Mouse (Mus musculus) MEL (cell line): Measurements from ENCODE around the gene Uba52. TPM values are rescaled to one million over a fixed set of nuclear protein-coding genes. Genes with fewer than 3 reads are reported as not detected.

Experiments
- DNase-seq: peaks from one replicate; pipeline ENCODE4 v3.0.0; 2011; ENCODE audit warnings: low read depth, low spot score
- H3K27ac ChIP-seq: 2 replicates; pipeline ENCODE4 v1.5.1; 2012; ENCODE audit warnings: low read depth, mild to moderate bottlenecking, control low read depth, low read length, moderate library complexity; ENCODE audit not compliant: control insufficient read depth
- H3K27me3 ChIP-seq, 2 experiments: fragments of 150-350 bp in 1 of 2; sonication (generic) in 1 of 2; 2 replicates each; pipeline ENCODE4 v1.6.1; 2012; ENCODE audit warnings: low read length in 2 of 2, mild to moderate bottlenecking in 2 of 2, improper control_type of control experiment in 1 of 2, moderate library complexity in 1 of 2; ENCODE audit not compliant: insufficient read depth in 2 of 2, control insufficient read depth in 1 of 2
- H3K36me3 ChIP-seq, 2 experiments: 2 replicates each; pipeline ENCODE4 v1.6.1; 2012 to 2014; ENCODE audit warnings: low read length in 2 of 2, improper control_type of control experiment in 1 of 2, inconsistent platforms in 1 of 2, mild to moderate bottlenecking in 1 of 2; ENCODE audit not compliant: insufficient read depth in 2 of 2, control insufficient read depth in 1 of 2
- H3K4me1 ChIP-seq, 2 experiments: fragments of 150-350 bp in 1 of 2; sonication (generic) in 1 of 2; 2 replicates each; pipeline ENCODE4 v1.6.1; 2012; ENCODE audit warnings: low read length in 2 of 2, improper control_type of control experiment in 1 of 2, mild to moderate bottlenecking in 1 of 2; ENCODE audit not compliant: insufficient read depth in 2 of 2, control insufficient read depth in 1 of 2
- H3K4me3 ChIP-seq, 2 experiments: fragments of 150-350 bp in 1 of 2; sonication (generic) in 1 of 2; 2 replicates each; pipeline ENCODE4 v1.5.1; 2012; ENCODE audit warnings: low read depth in 2 of 2, low read length in 2 of 2, mild to moderate bottlenecking in 2 of 2, moderate library complexity in 2 of 2, control low read depth in 1 of 2, improper control_type of control experiment in 1 of 2; ENCODE audit not compliant: control insufficient read depth in 1 of 2, insufficient read depth in 1 of 2
- H3K79me2 ChIP-seq: 2 replicates; pipeline ENCODE4 v1.6.1; 2012; ENCODE audit warnings: mild to moderate bottlenecking, low read length, moderate library complexity; ENCODE audit not compliant: control insufficient read depth, poor library complexity, insufficient read depth
- H3K9ac ChIP-seq: 2 replicates; pipeline ENCODE4 v1.6.1; 2012; ENCODE audit warnings: low read depth, mild to moderate bottlenecking, control low read depth, low read length, moderate library complexity; ENCODE audit not compliant: control insufficient read depth, poor library complexity, severe bottlenecking
- H3K9me3 ChIP-seq: fragments of 150-350 bp; sonication (generic); replicated peaks from 2 replicates; pipeline ENCODE4 v1.6.1; 2012; ENCODE audit warnings: mild to moderate bottlenecking, low read length, improper control_type of control experiment, moderate library complexity; ENCODE audit not compliant: insufficient read depth
- CHD1 ChIP-seq: IDR thresholded peaks from 2 replicates; pipeline ENCODE4 v1.6.1; 2012; ENCODE audit warnings: low read depth, mild to moderate bottlenecking, inconsistent platforms, low read length, improper control_type of control experiment
- CHD2 ChIP-seq: IDR thresholded peaks from 2 replicates; pipeline ENCODE4 v1.6.1; 2011; ENCODE audit warnings: low read length, improper control_type of control experiment
- E2F4 ChIP-seq: IDR thresholded peaks from 2 replicates; pipeline ENCODE4 v1.6.1; 2011; ENCODE audit warnings: low read depth, low read length, improper control_type of control experiment, borderline replicate concordance
- ELF1 ChIP-seq: IDR thresholded peaks from 2 replicates; pipeline ENCODE4 v1.6.1; 2014; ENCODE audit warnings: low read depth, mild to moderate bottlenecking, inconsistent platforms, low read length, improper control_type of control experiment, moderate library complexity
- EP300 ChIP-seq, 2 experiments: IDR thresholded peaks; 2 replicates each; pipeline ENCODE4 v1.6.1; 2011; ENCODE audit warnings: improper control_type of control experiment in 2 of 2, low read length in 2 of 2, low read depth in 1 of 2, mild to moderate bottlenecking in 1 of 2
- GABPA ChIP-seq: IDR thresholded peaks from 2 replicates; pipeline ENCODE4 v1.6.1; 2012; ENCODE audit warnings: low read depth, mild to moderate bottlenecking, inconsistent platforms, low read length, improper control_type of control experiment, moderate library complexity
- GATA1 ChIP-seq: IDR thresholded peaks from 2 replicates; pipeline ENCODE4 v1.6.1; 2011; ENCODE audit warnings: low read depth, low read length, improper control_type of control experiment
- HCFC1 ChIP-seq: IDR thresholded peaks from 2 replicates; pipeline ENCODE4 v1.6.1; 2012; ENCODE audit warnings: low read depth, mild to moderate bottlenecking, inconsistent platforms, low read length, improper control_type of control experiment, moderate library complexity
- MAZ ChIP-seq: IDR thresholded peaks from 2 replicates; pipeline ENCODE4 v1.6.1; 2012; ENCODE audit warnings: low read depth, mild to moderate bottlenecking, inconsistent platforms, low read length, improper control_type of control experiment
- MYB ChIP-seq: IDR thresholded peaks from 2 replicates; pipeline ENCODE4 v1.6.1; 2011; ENCODE audit warnings: mild to moderate bottlenecking, low read depth, low read length, improper control_type of control experiment
- NELFE ChIP-seq: IDR thresholded peaks from 2 replicates; pipeline ENCODE4 v1.6.1; 2011; ENCODE audit warnings: low read depth, low read length, improper control_type of control experiment
- NRF1 ChIP-seq: IDR thresholded peaks from 2 replicates; pipeline ENCODE4 v1.6.1; 2014; ENCODE audit warnings: low read depth, mild to moderate bottlenecking, inconsistent platforms, low read length, improper control_type of control experiment, moderate library complexity; ENCODE audit not compliant: poor library complexity, insufficient read depth, severe bottlenecking
- POLR2A ChIP-seq, 2 experiments: IDR thresholded peaks; 2 replicates each; pipeline ENCODE4 v1.6.1; 2011 to 2012; ENCODE audit warnings: low read length in 2 of 2, mild to moderate bottlenecking in 2 of 2, control low read depth in 1 of 2, improper control_type of control experiment in 1 of 2, low read depth in 1 of 2, moderate library complexity in 1 of 2; ENCODE audit not compliant: control insufficient read depth in 1 of 2, insufficient read depth in 1 of 2, poor library complexity in 1 of 2
- POLR2AphosphoS5 ChIP-seq: IDR thresholded peaks from 2 replicates; pipeline ENCODE4 v1.6.1; 2012; ENCODE audit warnings: low read depth, borderline replicate concordance, mild to moderate bottlenecking, inconsistent platforms, low read length, moderate library complexity, mixed read lengths
- SIN3A ChIP-seq: IDR thresholded peaks from 2 replicates; pipeline ENCODE4 v1.6.1; 2012; ENCODE audit warnings: low read length, improper control_type of control experiment, inconsistent platforms
- SMC3 ChIP-seq: IDR thresholded peaks from 2 replicates; pipeline ENCODE4 v1.6.1; 2011; ENCODE audit warnings: low read depth, low read length, improper control_type of control experiment
- TBP ChIP-seq: IDR thresholded peaks from 2 replicates; pipeline ENCODE4 v1.8.0; 2011; ENCODE audit warnings: low read depth, low read length, improper control_type of control experiment
- USF1 ChIP-seq: IDR thresholded peaks from 2 replicates; pipeline ENCODE4 v1.6.1; 2014; ENCODE audit warnings: low read depth, mild to moderate bottlenecking, inconsistent platforms, low read length, improper control_type of control experiment, moderate library complexity
- ZNF384 ChIP-seq: IDR thresholded peaks from 2 replicates; pipeline ENCODE4 v1.6.1; 2012; ENCODE audit warnings: low read depth, mild to moderate bottlenecking, inconsistent platforms, low read length, improper control_type of control experiment
- polyA plus RNA-seq, 2 experiments: library from polyadenylated mRNA; stranded (reverse) in 1 of 2; unstranded in 1 of 2; fragments of >175 nt in 1 of 2; fragments of >200 nt in 1 of 2; gene quantifications; 2 replicates each; pipeline versions ENCODE4 v1.2.1 to v1.2.4; 2012; ENCODE audit warnings: low replicate concordance in 2 of 2, low read depth in 1 of 2; ENCODE audit not compliant: insufficient read length in 2 of 2, insufficient read depth in 1 of 2, missing spikeins in 1 of 2
- total RNA-seq: library from RNA; depleted of rRNA; stranded (reverse); fragments of 300-350 nt; gene quantifications from 2 replicates; pipeline ENCODE4 v1.2.3, GENCODE M21; 2012

Uba52 gene
- total and polyA plus RNA-seq, 3 experiments, result 2,814 to 3,633 TPM; not detected in 1

GRCm38 (mm10) chr8:70540507-70541071, 30.0 kb upstream of the Uba52 start:
- Histone ChIP-seq H3K9ac (peak overlapping the region; percentile 82), H3K9me3 (no peaks in the 10 kb centered on the region), H3K79me2 (peaks cover 54% of the 10 kb centered on the region), H3K4me3 (peak overlapping the region; percentile 81 to 88), H3K27me3 (no peaks in the 10 kb centered on the region), H3K27ac (no peak overlapping the region), H3K36me3 (no peaks in the 10 kb centered on the region; a peak in 1 of 4 replicates), H3K4me1 (peaks cover 0 to 12% of the 10 kb centered on the region in 2 experiments; a peak in 1 of 4 replicates)
- peak; percentile 25 for DNase-seq
- TF ChIP-seq NRF1 (no peak), USF1 (no peak), GATA1 (no peak), E2F4 (no peak), POLR2AphosphoS5 (no peak), SMC3 (no peak), EP300 (IDR thresholded peaks at IDR 0.05; ENCODE audit: low read depth in 1 of 2, low read length in 2 of 2) (no peak), GABPA (no peak), POLR2A (IDR thresholded peaks at IDR 0.05; ENCODE audit: control insufficient read depth in 1 of 2, insufficient read depth in 1 of 2, low read depth in 1 of 2, low read length in 2 of 2, poor library complexity in 1 of 2) (no peak), MAZ (no peak), ZNF384 (no peak), MYB (no peak), CHD2 (no peak), ELF1 (no peak)

GRCm38 (mm10) chr8:70540013-70540506, 29.5 kb upstream of the Uba52 start:
- peak overlapping the region; percentile 82 for H3K9ac ChIP-seq
- H3K4me3 ChIP-seq, result peak overlapping the region; percentile 81 to 88
- peaks cover 0 to 12% of the 10 kb centered on the region in 2 experiments; a peak in 1 of 4 replicates for H3K4me1 ChIP-seq
- H3K79me2 ChIP-seq, result peaks cover 51% of the 10 kb centered on the region
- H3K27me3 ChIP-seq, result no peaks in the 10 kb centered on the region
- peak; percentile 29 for DNase-seq
- TF ChIP-seq CHD1, result no peak
- TF ChIP-seq TBP, result peak; percentile 15; the same call in 1 of the 2 replicates
- TF ChIP-seq POLR2A (IDR thresholded peaks at IDR 0.05; ENCODE audit: control insufficient read depth in 1 of 2, insufficient read depth in 1 of 2, low read depth in 1 of 2, low read length in 2 of 2, poor library complexity in 1 of 2), result no peak
- no peak for TF ChIP-seq NELFE
- no peak for TF ChIP-seq HCFC1
- TF ChIP-seq GATA1, result no peak
- TF ChIP-seq SIN3A, result peak; percentile 11; the same call in 1 of the 2 replicates
- no peaks in the 10 kb centered on the region; a peak in 1 of 4 replicates for H3K36me3 ChIP-seq
- H3K27ac ChIP-seq, result peak overlapping the region; percentile 66; the same call in 1 of the 2 replicates
- H3K9me3 ChIP-seq, result no peaks in the 10 kb centered on the region
